Mouse (Mus musculus) brain, embryonic 14.5 days (tissue): ENCODE measurements around the gene Mapk11.

Source experiments
- CTCF ChIP-seq: fragments of 200-500 bp; IDR thresholded peaks from 2 replicates; pipeline ENCODE4 v1.5.1; 2012; ENCODE audit warnings: inconsistent platforms, mild to moderate bottlenecking, moderate library complexity, borderline replicate concordance; ENCODE audit not compliant: insufficient read depth, insufficient read length; ENCODE audit errors: extremely low read depth
- POLR2A ChIP-seq: fragments of 200-500 bp; IDR thresholded peaks from 2 replicates; pipeline ENCODE4 v1.6.1; 2012; ENCODE audit warnings: mild to moderate bottlenecking, inconsistent platforms, borderline replicate concordance; ENCODE audit not compliant: poor library complexity, insufficient read depth, insufficient read length, severe bottlenecking; ENCODE audit errors: extremely low read depth

- TF ChIP-seq POLR2A (peak; percentile 39; the same call in 1 of the 2 replicates), CTCF (peak; percentile 96)
Observed at GRCm38 (mm10) chr15:89128382-89129350, 20.8 kb downstream of the Mapk11 start, which contains the start of gene Hdac10.
